Mouse (Mus musculus) cerebellum, adult 8-10 months (tissue): Measurements from ENCODE around the gene Elane.

ENCODE experiments used
- DNase-seq: peaks from one replicate; pipeline ENCODE4 v3.0.0; 2022

Gene Elane

DNA sequence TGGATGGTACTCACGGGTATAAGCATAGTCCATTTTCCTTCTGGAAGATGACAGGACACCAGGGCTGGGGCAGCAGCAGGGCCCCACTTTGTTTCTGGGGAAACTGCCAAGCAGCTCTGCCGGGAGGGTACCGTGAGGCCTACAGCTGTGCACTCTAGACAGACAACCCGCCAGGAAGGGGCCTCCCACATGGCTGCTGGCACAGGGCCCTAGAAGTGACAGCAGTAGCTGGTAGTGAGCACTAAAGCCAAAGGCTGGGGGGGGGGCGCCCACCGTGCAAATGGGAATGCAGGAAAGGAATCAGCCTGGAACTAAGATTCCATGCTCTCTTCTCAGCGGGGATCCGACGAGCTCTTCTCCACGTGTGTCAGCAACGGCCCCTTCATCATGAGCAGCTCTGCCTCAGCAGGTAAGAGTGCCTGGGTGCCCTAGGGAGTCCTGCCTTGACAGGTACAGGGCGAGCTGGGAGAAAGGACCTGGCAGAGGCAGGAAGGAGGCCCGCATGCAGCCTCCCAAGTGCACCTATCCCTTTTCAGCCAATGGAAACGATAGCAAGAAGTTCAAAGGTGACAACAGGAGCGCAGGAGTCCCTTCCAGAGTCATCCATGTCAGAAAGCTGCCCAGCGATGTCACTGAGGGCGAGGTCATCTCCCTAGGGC is 27.5 kb upstream of the Elane start:
- no peak for DNase-seq

DNA sequence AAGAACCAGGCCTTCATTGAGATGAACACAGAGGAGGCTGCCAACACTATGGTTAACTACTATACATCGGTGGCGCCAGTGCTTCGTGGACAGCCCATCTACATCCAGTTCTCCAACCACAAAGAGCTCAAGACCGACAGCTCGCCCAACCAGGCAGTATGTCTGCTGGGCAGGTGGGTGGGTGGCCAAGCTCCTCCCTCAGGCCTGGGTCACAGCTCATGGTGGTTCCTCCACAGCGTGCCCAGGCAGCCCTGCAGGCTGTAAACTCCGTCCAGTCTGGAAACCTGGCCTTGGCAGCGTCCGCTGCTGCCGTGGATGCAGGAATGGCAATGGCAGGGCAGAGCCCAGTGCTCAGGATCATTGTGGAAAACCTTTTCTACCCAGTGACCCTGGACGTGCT is 26.9 kb upstream of the Elane start:
- no peak for DNase-seq

DNA sequence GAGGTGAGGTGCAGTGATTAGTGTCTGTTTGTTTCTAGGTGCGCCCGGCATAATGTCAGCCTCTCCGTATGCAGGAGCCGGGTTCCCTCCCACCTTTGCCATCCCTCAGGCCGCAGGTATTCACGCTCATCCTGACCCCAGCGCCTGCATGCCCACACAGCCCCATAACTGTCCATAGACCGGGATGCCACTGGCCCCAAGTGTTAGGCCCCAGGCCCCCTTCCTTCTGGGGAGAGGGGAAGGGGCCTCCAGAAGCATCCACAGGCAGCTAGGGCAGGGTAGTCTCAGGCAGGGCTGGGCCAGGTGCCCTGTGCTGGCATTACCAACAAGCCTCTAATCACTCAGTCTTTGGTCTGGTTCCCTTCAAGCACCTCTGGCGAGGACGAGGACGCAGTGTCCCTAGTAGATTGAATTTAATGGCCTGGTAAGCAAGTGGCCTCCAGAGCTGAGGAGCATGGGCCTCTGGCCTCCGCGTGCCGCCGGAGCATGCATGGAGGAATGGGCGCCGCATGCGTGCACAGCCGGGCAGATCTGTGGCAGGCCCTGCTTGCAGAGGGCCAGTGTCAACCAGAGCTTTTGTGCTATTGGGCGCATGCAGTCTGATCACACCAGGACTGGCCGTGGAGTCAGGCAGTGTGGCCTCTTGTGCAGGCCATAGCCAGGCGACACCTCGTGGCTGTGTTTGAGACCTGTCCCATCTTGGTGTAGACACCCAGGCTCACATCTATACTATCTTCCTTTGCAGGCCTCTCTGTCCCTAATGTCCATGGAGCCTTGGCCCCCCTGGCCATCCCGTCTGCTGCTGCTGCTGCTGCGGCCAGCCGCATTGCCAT is 25.8 kb upstream of the Elane start:
- no peak for DNase-seq

DNA sequence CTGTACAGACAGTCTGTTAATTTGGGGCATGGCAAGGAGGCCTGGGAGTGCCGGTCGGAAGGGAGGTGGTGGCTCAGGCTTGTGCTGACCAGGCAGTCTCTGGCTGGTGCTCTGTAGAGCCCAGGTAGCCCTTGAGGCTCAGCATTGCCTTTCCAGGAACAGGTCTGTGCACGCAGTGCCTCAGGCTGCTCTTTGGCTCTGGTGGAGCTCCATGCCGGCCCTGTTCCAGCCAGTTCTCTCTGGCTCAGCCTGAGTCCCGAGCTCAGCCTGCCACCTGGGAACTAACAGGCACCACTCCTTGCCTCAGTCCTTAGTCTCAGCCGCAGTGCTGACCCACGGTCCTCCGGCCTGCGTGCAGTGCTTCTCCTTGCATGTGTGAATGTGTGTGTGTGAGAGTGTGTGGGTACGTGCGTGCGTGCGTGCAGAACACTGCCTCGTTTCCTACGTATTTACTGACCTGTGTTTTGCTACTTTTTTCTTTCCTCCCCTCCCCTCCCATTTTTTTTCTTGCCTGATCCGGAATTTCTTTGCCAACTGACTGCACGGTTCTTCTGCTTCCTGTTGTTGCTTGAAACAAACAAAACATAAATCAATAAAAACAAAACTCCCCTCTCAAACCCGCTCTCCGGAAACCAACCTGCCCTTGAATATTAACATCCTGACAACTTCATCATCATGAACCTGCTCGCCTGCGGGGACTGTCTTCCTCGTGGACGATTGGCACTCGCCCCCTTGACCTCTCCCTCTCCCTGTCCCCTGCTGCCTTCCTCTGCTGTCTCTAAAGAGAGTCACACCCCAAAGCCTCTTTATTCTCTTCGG is 24.6 kb upstream of the Elane start:
- no peak for DNase-seq

DNA sequence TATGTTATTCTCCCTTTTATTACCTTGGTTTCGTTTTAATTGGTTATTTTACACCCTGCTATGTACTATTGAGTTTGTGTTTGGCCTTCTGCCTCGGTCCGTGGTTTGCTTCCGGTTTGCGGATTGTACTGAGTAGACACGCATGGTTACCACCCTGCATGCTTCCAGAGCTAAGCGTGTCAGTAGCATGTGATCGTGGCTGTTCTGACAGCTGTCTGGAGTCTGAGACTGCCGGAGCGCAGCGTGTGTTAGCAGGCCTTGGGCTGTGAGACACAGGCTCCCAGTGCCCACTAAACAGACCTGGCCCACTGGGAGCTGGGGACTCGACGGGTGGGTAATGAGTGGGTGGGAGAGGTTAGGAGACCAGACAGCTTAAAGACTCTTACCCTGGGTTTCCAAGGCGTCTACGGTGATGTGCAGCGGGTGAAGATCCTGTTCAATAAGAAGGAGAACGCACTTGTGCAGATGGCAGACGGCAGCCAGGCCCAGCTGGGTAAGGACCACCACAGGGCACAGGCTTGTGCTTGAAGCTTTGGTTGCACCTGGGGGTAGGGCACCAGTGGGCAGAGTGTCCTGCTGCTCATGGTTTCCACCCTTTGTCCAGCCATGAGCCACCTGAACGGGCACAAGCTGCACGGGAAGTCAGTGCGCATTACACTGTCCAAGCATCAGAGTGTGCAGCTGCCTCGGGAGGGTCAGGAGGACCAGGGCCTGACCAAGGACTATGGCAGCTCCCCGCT is 23.8 kb upstream of the Elane start:
- DNase-seq: no peak

DNA sequence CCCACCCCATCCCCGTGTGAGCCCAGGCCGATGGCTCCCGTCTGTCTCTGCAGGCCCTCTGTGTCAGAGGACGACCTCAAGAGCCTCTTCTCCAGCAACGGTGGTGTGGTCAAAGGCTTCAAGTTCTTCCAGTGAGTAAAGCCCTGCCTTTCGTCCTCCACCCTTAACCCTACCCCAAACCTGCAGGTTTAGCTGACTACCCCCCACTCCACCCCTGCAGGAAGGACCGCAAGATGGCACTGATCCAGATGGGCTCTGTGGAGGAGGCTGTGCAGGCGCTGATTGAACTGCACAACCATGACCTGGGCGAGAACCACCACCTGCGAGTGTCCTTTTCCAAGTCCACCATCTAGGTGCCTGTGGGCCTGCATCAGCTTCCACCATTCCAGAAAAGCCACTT is 23.1 kb upstream of the Elane start:
- DNase-seq: no peak

DNA sequence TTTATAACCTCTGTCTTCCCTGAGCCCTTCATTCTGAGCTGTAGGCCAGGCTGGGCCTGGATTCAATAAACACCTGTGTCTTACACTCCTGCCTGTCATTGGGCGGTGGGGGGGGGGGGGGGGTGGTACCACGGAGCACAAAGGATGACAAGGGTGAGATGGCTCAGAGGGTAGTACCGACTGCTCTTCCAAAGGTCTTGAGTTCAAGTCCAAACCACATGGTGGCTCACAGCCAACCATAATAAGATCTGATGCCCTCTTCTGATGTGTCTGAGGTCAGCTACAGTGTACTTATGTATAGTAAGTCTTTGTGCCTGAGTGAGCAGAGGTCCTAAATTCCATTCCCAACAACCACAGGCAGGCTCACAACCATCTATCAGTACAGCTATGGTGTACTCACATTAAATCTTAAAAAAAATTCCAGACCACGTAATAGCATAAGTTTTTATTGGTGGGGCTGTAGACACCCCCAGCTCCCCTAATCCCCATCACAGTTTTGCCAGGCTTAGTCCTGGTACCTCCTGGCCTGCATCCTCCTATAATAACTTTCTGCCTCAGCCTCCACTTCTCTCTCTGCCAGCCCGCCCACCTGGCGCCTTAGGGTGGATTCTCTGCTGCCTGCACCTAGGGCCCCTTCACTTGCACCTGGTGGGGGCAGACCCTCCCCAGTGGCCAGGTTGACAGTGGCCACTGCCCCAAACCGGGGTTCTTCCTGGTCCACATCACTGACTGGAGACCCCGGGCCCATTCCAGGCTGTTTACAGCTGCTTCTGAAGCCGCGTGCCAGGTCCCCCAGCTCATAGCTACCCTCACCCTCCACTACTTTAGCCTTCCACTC is 21.5 kb upstream of the Elane start:
- no peak for DNase-seq

DNA sequence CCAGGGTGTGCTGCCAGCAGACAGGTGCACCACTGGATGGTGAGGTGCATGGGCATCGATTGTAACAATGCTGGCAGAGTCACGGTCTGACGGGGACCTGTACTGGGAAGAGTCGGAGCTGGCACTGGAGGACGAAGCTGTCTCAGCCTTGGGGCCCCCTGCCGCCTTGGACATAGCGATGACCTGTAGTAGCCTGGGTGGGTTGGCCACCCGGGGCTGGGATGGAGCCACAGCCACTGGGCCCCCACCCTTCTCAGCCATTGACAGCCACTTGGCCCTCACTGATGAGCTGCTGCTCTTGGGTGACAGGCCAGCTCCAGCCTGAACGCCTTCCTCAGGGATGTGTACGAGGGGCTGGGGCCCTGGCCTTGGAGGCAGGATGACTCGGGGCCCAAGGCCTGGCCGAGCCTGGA is 20.9 kb upstream of the Elane start:
- DNase-seq: no peak

DNA sequence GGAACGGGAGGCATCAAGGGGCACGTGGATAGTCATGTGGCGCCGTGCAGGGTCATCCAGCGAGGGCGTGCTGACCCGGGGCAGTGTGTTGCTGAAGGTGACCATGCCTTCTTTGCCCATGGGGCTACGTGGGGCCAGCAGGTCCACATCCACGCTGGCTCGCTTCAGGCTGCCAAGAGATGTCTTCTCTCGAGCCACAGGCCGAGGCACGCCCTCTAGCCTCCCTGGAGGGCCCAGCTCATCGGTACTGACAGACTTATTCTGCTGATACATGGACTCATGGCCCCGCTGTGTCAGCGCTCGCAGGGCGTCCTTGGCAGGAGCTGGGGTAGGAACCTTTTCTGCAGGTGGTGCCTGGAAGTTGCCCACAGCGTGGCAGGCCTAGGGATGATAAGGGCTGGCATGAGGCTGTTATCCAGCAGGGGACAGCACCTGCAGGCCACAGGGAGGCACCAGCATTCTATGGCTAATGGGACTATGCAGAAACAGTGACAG is 20.2 kb upstream of the Elane start:
- no peak for DNase-seq

DNA sequence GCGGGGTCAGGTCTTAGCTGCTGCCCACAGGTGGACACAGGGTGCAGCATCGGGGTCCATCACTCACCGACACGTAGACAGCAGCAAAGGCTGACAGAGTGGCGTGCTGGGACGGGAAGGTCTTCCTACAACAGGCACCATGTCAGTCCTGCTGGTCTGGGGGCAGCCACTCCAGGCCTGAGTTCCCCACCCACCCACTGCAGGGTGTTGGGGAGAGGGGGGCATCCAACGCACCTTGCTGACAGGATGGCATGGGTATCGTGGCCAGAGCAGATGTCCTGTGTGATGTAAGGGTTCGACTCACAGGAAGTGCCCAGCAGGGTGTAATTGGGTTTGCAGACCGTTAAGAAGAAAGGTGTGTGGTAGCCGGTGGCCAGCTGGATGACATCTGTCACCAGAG is 19.4 kb upstream of the Elane start:
- no peak for DNase-seq

DNA sequence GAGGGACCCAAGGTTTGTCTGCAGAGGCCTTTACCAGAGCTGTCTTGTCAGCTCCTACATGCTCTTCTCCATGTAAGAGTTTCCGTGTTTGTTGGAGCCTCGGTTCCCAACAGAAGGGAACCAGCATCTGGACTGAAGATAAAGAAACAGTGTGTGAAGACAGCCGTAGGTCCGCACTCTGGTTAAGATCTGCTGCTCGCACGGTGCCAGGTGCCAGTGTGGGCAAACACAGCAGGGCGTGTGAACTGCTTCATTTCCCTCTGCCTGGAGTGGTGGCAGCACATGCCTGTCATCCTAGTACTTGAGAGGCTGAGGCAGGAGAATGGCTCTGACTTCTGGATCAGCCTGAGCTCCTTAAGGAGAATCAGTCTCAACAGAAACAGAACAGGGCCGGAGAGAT is 14.2 kb upstream of the Elane start:
- no peak for DNase-seq

DNA sequence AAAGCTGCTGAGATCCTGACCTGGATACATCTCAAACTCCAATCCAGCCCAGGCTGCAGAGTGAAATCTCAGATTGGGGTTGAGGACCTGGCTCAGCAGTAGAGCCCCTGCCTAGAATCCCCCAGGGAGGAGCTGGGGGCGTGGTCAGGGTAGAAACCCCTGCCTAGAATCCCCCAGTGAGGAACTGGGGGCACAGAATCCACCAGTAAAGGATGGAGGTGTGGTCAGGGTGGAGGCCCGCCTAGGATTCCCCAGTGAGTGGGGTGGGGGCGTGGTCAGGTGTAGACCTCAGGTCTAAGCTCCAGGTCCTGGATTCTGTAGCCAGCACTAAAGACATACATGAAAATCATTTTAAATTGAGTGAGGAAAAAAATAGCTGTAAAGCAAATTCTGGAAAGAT is 13.2 kb upstream of the Elane start:
- no peak for DNase-seq

DNA sequence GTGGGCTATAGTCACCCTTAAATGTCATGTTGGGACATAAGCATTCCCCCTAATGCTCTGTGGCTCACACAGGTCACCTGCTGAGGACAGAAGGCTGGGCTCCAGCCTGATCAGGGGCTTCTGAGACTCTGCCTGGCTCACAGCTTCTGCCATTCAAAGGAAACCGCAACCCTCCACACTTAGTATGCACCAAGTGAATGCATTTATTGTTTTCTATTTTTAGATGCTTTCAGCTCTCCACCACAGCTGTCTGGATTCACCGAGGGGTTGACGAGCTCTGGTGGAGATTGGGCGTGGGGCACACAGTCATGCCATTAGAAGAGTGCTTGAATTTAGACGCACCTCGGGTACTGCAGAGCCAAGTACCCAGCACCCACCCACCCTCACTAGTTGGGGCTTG is 12.7 kb upstream of the Elane start:
- no peak for DNase-seq

DNA sequence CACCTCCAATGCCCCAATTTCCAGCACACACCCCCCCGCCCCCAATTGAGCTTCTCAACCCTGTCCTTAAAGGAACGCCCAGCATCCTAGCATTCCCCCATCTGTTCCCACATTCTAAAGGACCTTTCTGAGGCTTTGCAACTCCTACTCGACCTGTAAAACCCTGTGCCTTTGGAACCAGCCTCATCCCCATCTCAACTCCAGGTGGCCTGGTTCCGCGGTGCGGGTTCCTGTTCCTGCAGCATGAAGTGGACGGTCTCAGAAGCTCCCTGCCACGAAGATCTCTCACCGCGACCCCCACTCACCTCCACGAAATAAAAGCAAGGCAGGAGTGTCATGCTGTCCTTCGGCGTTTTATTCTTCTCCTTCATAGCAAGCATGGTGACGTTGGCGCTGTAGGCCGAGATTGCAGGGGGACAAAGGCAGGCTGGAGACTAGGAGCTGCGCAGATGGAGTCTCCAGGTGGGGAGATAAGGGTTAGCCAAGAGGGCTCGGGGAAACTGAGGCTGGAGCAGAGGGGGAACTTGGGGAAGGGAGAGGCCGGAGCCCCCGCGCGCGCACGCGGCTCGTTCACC is 12.2 kb upstream of the Elane start:
- no peak for DNase-seq

DNA sequence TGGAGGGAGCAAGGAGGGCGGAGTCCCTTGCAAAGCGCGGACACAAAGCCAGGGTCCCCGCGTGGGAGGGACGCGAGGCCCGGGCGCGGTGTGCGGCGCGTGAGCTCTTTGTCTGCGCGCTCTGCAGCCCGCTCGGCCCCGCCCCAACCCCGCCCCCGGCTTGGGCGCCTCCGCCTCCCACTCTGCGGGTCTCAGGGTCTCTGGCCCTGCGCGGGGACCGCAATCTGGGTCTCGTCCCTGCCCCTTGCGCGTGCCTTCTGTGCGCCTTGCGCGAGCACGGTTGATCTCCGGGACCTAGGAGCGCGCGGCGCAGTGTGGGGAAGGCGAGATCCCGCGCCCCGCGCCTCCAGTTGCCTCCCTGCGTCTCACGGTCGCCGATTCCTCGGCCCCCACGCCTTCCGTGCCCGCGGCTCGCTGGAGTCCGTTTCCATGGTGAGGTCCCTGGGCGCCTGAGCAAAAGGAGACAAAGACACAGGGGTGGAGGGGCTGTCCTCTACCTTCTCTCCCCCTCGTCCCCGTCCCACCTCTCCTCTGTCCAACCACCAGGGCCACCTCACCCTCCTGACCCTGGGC is 11.7 kb upstream of the Elane start, which contains the start of the genes Prtn3 and Plppr3:
TSS of gene Prtn3 (plus strand) at position 187 of the 573 bp plus-strand sequence.
TSS of gene Plppr3 (minus strand) at position 345 of the 573 bp plus-strand sequence.
- DNase-seq: no peak

DNA sequence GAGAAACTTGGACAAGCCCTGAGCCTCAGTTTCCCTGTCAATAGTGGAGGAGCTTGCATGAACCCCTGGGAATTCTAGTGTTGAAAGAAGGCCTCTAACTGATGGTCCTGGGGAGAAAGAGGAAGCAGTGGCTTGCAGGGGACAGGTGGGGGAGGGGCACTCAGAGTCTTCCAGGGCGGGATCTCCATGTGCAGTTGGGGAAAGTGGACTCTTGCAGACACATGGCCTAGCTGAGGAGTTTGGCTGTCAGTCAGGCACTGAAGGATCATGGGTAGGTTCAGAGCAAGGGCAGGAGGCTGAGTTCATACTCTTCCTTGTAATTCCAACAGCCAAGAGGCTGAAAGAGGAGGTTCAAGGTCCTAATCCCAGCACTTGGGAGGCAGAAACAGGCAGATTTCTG is 8.9 kb upstream of the Elane start:
- no peak for DNase-seq

DNA sequence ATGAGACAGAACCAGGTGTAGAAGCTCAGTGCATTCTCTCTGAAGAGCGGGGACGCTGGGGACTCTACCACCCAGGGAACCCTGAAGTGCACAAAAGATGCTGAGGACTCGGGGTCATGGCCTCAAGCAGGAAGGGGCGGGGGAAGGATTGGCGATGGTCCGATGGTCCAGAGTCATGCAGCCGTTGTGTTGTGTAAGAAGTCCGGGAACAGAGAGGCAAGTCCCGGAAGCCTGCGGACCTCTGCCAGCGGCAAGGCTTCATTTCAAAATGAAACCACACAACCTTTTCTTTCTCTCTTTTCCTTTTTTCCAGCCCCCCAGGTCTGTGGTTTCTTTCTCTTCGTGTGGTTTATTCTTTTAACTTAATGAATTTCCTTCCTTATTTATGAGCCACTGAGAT is 8.3 kb upstream of the Elane start:
- no peak for DNase-seq

DNA sequence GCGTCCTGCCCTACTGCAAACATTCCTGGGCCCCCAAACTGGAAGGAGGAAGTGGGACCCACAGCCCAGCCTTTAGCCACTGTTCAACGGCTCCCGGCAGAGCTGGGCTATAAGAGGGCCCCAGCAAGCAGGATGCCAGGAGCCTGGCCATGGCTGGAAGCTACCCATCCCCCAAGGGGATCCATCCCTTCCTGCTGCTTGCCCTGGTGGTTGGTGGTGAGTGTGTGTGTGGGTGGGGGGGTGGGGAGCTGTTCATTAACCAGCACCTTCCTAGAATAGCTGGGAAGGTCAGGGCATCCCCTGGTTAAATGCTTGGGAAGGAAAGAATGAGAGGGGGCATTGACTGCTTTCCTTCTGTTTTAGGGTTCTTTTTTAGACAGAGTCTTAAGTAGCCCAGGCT is 6.5 kb upstream of the Elane start:
- no peak for DNase-seq

DNA sequence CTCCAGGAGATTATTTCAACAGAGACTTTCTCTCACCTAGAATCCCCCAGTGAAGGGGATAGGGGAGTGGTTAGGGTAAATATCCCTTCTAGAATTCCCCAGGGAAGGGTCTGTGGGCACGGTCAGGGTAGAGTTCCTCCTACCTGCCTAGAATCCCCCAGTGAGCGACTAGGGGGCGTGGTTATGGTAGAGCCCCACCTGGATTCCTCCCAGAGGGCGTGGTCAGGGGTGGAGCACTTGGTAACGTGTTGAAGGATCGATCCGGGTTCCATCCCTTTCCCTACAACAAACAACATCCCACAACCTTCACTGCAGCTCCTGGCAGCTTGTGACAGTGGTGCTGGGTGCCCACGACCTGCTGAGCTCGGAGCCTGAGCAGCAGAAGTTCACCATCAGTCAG is 5.3 kb upstream of the Elane start:
- no peak for DNase-seq

DNA sequence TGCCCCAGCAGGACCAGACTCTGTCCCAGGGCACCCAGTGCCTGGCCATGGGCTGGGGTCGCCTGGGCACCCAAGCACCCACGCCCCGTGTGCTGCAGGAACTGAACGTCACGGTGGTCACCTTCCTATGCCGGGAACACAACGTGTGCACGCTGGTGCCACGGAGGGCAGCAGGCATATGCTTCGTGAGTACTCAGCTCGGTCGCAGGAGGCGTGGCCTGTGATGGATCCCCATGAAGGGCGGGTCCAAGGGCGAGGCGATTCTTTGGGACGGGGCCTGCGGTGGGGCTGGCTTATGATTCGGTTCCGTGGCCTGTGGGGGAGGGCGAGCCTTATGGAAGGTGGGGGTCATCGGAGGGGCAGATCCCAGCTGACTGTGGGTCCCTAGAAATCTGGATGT is 4.1 kb upstream of the Elane start:
- no peak for DNase-seq
